Mouse (Mus musculus): ENCODE measurements around the gene Aes. TPM values are rescaled to one million over a fixed set of nuclear protein-coding genes. Genes with fewer than 3 reads are reported as not detected.

Aes gene
- 100 to 1,000 TPM; 947 to 962 TPM for total RNA-seq (2021)
- long read RNA-seq, experiment 1, transcript Aes-201 (7 exons, 1,411 nt): major isoform, 764 of 912 reads
- long read RNA-seq, experiment 1, partial matches to known transcripts: 72 of 912 reads
- long read RNA-seq, experiment 1, other reads (novel, unspliced or antisense): 70 of 912 reads
- long read RNA-seq, experiment 2, transcript Aes-201 (7 exons, 1,411 nt): major isoform, 610 of 722 reads
- long read RNA-seq, experiment 2, partial matches to known transcripts: 62 of 722 reads
- long read RNA-seq, experiment 2, other reads (novel, unspliced or antisense): 47 of 722 reads

- peak; percentile 76 for DNase-seq (ENCODE audit: low spot score)
Measured at GRCm38 (mm10) chr10:81559163-81559626, at the start of gene Aes. TSS of gene Aes (plus strand) at chr10:81559488.

GRCm38 (mm10) chr10:81510246-81510810 is 49.0 kb upstream of the Aes start:
- no peak for DNase-seq (ENCODE audit: low spot score)

GRCm38 (mm10) chr10:81513798-81514197 is 45.5 kb upstream of the Aes start:
- no peak for DNase-seq (ENCODE audit: low spot score)

- DNase-seq (ENCODE audit: low spot score): no peak
Measured at GRCm38 (mm10) chr10:81517227-81517626, 42.1 kb upstream of the Aes start.

- DNase-seq (ENCODE audit: low spot score): peak; percentile 71
Measured at GRCm38 (mm10) chr10:81518546-81518945, 40.7 kb upstream of the Aes start.

- no peak for DNase-seq (ENCODE audit: low spot score)
Measured at GRCm38 (mm10) chr10:81519227-81519977, 39.9 kb upstream of the Aes start.

GRCm38 (mm10) chr10:81519978-81520365 is 39.3 kb upstream of the Aes start:
- DNase-seq (ENCODE audit: low spot score): no peak

GRCm38 (mm10) chr10:81523142-81523541 is 36.1 kb upstream of the Aes start:
- DNase-seq (ENCODE audit: low spot score): no peak

GRCm38 (mm10) chr10:81523570-81523969 is 35.7 kb upstream of the Aes start:
- DNase-seq (ENCODE audit: low spot score): no peak

- DNase-seq (ENCODE audit: low spot score): no peak
Measured at GRCm38 (mm10) chr10:81524051-81524605, 35.2 kb upstream of the Aes start, which contains the start of gene Gna15. TSS of gene Gna15 (minus strand) at chr10:81524225.

- no peak for DNase-seq (ENCODE audit: low spot score)
Measured at GRCm38 (mm10) chr10:81525017-81525694, 34.1 kb upstream of the Aes start.

GRCm38 (mm10) chr10:81526779-81527178 is 32.5 kb upstream of the Aes start:
- peak; percentile 87 for DNase-seq (ENCODE audit: low spot score)

- no peak for DNase-seq (ENCODE audit: low spot score)
Measured at GRCm38 (mm10) chr10:81534826-81535225, 24.5 kb upstream of the Aes start.

GRCm38 (mm10) chr10:81536734-81537133 is 22.6 kb upstream of the Aes start:
- no peak for DNase-seq (ENCODE audit: low spot score)

GRCm38 (mm10) chr10:81537429-81537828 is 21.9 kb upstream of the Aes start:
- DNase-seq (ENCODE audit: low spot score): no peak

GRCm38 (mm10) chr10:81538321-81539048 is 20.8 kb upstream of the Aes start:
- DNase-seq (ENCODE audit: low spot score): no peak

- DNase-seq (ENCODE audit: low spot score): no peak
Measured at GRCm38 (mm10) chr10:81541363-81541762, 17.9 kb upstream of the Aes start.

- peak; percentile 64 for DNase-seq (ENCODE audit: low spot score)
Measured at GRCm38 (mm10) chr10:81541803-81542202, 17.5 kb upstream of the Aes start.

GRCm38 (mm10) chr10:81542727-81543460 is 16.4 kb upstream of the Aes start:
- DNase-seq (ENCODE audit: low spot score): no peak

GRCm38 (mm10) chr10:81543633-81544032 is 15.7 kb upstream of the Aes start:
- no peak for DNase-seq (ENCODE audit: low spot score)

Data from gastrocnemius, adult 18-20 months (tissue).